Mouse (Mus musculus): Measurements from ENCODE around the gene Sccpdh.

DNA sequence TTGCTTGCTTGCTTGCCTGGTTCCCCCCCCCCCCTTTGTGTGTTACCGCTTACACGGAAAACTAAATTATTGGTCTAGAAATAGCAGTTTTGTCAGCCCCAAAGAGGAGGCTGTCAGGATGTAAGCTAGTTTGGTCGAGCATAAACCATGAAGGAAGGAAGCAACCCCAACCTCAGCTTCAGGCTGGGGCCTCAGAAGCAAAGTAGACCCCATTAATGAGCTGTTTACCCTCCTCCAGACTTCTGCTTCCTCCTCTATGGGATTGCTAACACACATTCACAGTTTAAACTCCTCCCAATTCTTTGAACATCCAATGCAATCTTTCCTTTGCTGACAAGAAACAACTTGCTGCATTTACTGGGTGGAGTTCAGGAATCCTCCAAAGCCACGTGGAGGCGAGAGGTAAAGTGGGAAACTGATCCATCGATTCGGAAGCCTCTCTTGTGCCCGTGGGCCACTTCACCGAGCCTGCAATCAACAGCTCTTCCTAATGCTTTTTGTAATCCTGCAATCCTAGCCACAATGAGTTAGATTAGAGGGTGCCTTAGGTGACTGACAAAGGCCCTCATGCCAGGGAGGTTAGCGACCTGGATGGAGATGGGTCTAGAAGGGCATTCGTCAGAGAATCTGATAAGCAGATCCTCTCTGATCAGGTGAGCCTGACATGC lies 35.1 kb upstream of the Sccpdh start:
- TF ChIP-seq EP300 (IDR thresholded peaks at IDR 0.05; ENCODE audit: low read depth) (no peak), CTCF (IDR thresholded peaks at IDR 0.05; ENCODE audit: low read depth) (no peak)

Measured in heart, postnatal 0 days (tissue).